ENCODE assay signal across 8 mouse cellular contexts in the genomic region with DNA sequence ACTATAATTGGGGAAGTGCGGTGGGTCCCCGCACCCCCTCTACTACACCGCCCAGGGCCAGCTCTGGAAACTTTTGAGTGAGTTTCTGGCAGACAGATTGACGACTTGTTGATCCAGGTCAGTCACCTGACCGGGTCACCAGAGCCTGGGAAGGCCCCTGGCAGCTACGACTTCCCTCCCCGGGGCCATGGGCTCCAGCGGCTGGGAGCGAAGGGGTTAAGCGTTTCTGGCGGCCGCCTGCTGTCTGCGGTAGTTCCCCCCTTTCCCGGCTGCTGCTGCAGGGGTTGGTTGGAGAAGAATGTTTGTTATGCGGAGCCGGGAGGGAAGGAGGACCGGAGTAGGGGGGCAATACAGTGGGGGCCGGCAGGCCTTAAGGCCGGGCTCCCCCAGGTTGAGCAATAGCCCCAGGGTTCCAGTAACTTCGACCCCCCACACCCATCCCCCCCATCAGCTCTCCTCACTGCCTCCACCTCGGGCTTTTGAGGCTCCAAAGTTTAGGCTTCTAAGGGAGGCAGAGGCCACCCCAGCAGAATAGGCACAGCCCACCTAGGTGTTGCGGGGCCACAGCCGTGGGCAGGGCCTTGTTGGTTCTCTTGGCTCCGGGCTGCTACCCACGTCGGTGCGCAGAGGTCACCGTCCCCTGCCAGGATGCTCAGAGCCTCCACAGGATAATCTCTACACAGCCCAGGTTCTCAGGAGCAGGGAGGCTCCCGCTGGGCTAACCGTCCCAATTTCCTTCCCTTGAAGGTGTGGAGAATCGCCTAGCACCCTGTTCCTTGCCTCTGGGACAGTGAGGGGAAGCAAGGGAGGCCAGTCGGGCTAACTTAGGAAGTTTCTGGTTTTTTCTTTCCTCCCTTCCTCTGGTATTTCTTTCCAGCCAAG. TPM values are rescaled to one million over a fixed set of nuclear protein-coding genes. Genes with fewer than 3 reads are reported as not detected.
DNase-seq lines count a peak whose midpoint lies in the region; ATAC-seq lines count a peak whose summit lies in the region.

No protein-coding gene starts in this region.

- peak; percentile 49 for ATAC-seq in forebrain, embryonic 14.5 days
- ATAC-seq in hindbrain, embryonic 16.5 days: no peak
- ATAC-seq in liver, embryonic 16.5 days (ENCODE audit: low read depth): peak; percentile 25; the same call in 1 of the 2 replicates
- peak; percentile 75 for ATAC-seq in stomach, embryonic 16.5 days (ENCODE audit: insufficient read depth, low FRiP score)

- peak; percentile 81 for DNase-seq in testis, postnatal 10 days (ENCODE audit: low spot score)
- no peak for DNase-seq in testis, postnatal 14 days (ENCODE audit: low spot score)
- DNase-seq in forebrain, embryonic 14.5 days (ENCODE audit: low spot score): peak; percentile 74
- DNase-seq in left cerebral cortex, postnatal 4 days: no peak
- DNase-seq in layer of hippocampus, postnatal 25 days (ENCODE audit: extremely low spot score in 1 of 2, low spot score in 1 of 2): no peak

- peaks cover 61% of the 10 kb centered on the region for H3K4me1 ChIP-seq in forebrain, embryonic 14.5 days (ENCODE audit: control insufficient read depth, insufficient read depth, low read length)
- H3K4me1 ChIP-seq in hindbrain, embryonic 16.5 days (ENCODE audit: control insufficient read depth, insufficient read depth, low read depth, low read length): peaks cover 38% of the 10 kb centered on the region
- peaks cover 20% of the 10 kb centered on the region for H3K4me1 ChIP-seq in liver, embryonic 16.5 days (ENCODE audit: control insufficient read depth, low read depth, low read length)
- peaks cover 56% of the 10 kb centered on the region for H3K4me1 ChIP-seq in stomach, embryonic 16.5 days (ENCODE audit: control insufficient read depth, insufficient read depth, low read length)

- H3K9ac ChIP-seq in forebrain, embryonic 14.5 days (ENCODE audit: low read length): peak overlapping the region; percentile 21
- H3K9ac ChIP-seq in hindbrain, embryonic 16.5 days (ENCODE audit: low read depth, low read length): peak overlapping the region; percentile 46
- H3K9ac ChIP-seq in liver, embryonic 16.5 days (ENCODE audit: low read depth, low read length): 0 out of 2 replicates have a peak overlapping the region, but pooled peaks have one; percentile 15
- peak overlapping the region; percentile 58 for H3K9ac ChIP-seq in stomach, embryonic 16.5 days (ENCODE audit: low read length)

- 0 out of 2 replicates have a peak overlapping the region, but pooled peaks have one; percentile 0 for H3K4me3 ChIP-seq in forebrain, embryonic 14.5 days (ENCODE audit: low read depth, low read length)
- H3K4me3 ChIP-seq in hindbrain, embryonic 16.5 days (ENCODE audit: low read length): no peak overlapping the region
- no peak overlapping the region for H3K4me3 ChIP-seq in liver, embryonic 16.5 days (ENCODE audit: low read depth, low read length)
- peak overlapping the region; percentile 7; the same call in 1 of the 2 replicates for H3K4me3 ChIP-seq in stomach, embryonic 16.5 days (replicated peaks; ENCODE audit: low read length)

- H3K9me3 ChIP-seq in forebrain, embryonic 14.5 days (replicated peaks; ENCODE audit: control insufficient read depth, low read length): no peaks in the 10 kb centered on the region
- H3K9me3 ChIP-seq in hindbrain, embryonic 16.5 days (ENCODE audit: control insufficient read depth, low read length): no peaks in the 10 kb centered on the region
- no peaks in the 10 kb centered on the region for H3K9me3 ChIP-seq in liver, embryonic 16.5 days (replicated peaks; ENCODE audit: control insufficient read depth, low read length)
- H3K9me3 ChIP-seq in stomach, embryonic 16.5 days (replicated peaks; ENCODE audit: control insufficient read depth, low read length): no peaks in the 10 kb centered on the region

- peak overlapping the region; percentile 89 for H3K27ac ChIP-seq in forebrain, embryonic 14.5 days (ENCODE audit: low read depth, low read length)
- peak overlapping the region; percentile 27; the same call in 1 of the 2 replicates for H3K27ac ChIP-seq in hindbrain, embryonic 16.5 days (ENCODE audit: low read depth, low read length)
- H3K27ac ChIP-seq in liver, embryonic 16.5 days (ENCODE audit: low read length): no peak overlapping the region
- peak overlapping the region; percentile 83 for H3K27ac ChIP-seq in stomach, embryonic 16.5 days (ENCODE audit: low read length)

- peak overlapping the region; percentile 42 for H3K4me2 ChIP-seq in forebrain, embryonic 14.5 days (ENCODE audit: low read length)
- peak overlapping the region; percentile 42 for H3K4me2 ChIP-seq in hindbrain, embryonic 16.5 days (ENCODE audit: low read length)
- H3K4me2 ChIP-seq in liver, embryonic 16.5 days (ENCODE audit: low read depth, low read length): peak overlapping the region; percentile 29
- H3K4me2 ChIP-seq in stomach, embryonic 16.5 days (ENCODE audit: low read depth, low read length): peak overlapping the region; percentile 46

- WGBS in forebrain, embryonic 14.5 days: 2% methylated on average over 32 of the region's 32 CpGs
- 3% methylated on average over 31 of the region's 32 CpGs for WGBS in hindbrain, embryonic 16.5 days
- 4% methylated on average over 32 of the region's 32 CpGs for WGBS in liver, embryonic 16.5 days (ENCODE audit: insufficient replicate concordance)
- 4% methylated on average over 32 of the region's 32 CpGs for WGBS in stomach, embryonic 16.5 days

- no peaks in the 10 kb centered on the region for H3K36me3 ChIP-seq in forebrain, embryonic 14.5 days (ENCODE audit: control insufficient read depth, insufficient read depth, low read length)
- H3K36me3 ChIP-seq in hindbrain, embryonic 16.5 days (ENCODE audit: control insufficient read depth, insufficient read depth, low read length): no peaks in the 10 kb centered on the region
- no peaks in the 10 kb centered on the region for H3K36me3 ChIP-seq in liver, embryonic 16.5 days (ENCODE audit: control insufficient read depth, insufficient read depth)
- no peaks in the 10 kb centered on the region for H3K36me3 ChIP-seq in stomach, embryonic 16.5 days (ENCODE audit: control insufficient read depth, insufficient read depth, low read length)

- intact Hi-C loops in left cerebral cortex, postnatal 4 days (cut with DNase I): loop anchor here (5.0 kb wide), 1 partner anchor 133 kb away; the partner anchor contains the start of gene Ier5l

- no peaks in the 10 kb centered on the region for H3K27me3 ChIP-seq in forebrain, embryonic 14.5 days (replicated peaks; ENCODE audit: control insufficient read depth, insufficient read depth, low read length)
- no peaks in the 10 kb centered on the region for H3K27me3 ChIP-seq in hindbrain, embryonic 16.5 days (replicated peaks; ENCODE audit: control insufficient read depth, insufficient read depth, low read length)
- H3K27me3 ChIP-seq in liver, embryonic 16.5 days (ENCODE audit: control insufficient read depth, insufficient read depth, low read depth, low read length): peaks cover 18% of the 10 kb centered on the region
- no peaks in the 10 kb centered on the region for H3K27me3 ChIP-seq in stomach, embryonic 16.5 days (ENCODE audit: control insufficient read depth, insufficient read depth, low read length)

RNA-seq across cellular contexts. Expression of gene Cstad, which starts 10.3 kb away (rescaled TPM):
- 0.64 and 1.2 TPM in 2 replicates for polyA plus RNA-seq in forebrain, embryonic 14.5 days (2014; fragmentation: Nextera tagmentation; extraction: Ambion mirVana)
- 0.19 and 0.99 TPM in 2 replicates for polyA plus RNA-seq in hindbrain, embryonic 16.5 days (2015; fragmentation: Nextera tagmentation; extraction: Ambion mirVana)
- polyA plus RNA-seq in liver, embryonic 16.5 days (2015; fragmentation: Nextera tagmentation; extraction: Ambion mirVana): 0.15 TPM in 1 of 2 replicates, not detected in the other
- polyA plus RNA-seq in stomach, embryonic 16.5 days (2015; fragmentation: Nextera tagmentation; extraction: Ambion mirVana): 0.34 and 1.1 TPM in 2 replicates
- 1 to 10 TPM; 3.0 to 3.7 TPM for total RNA-seq in left cerebral cortex, postnatal 4 days (2021)
- 10 to 100 TPM in 1 of 2 experiments, 1 to 10 TPM in 1; 3.0 to 10.3 TPM for total RNA-seq in layer of hippocampus, postnatal 25 days (2021)

Comparison
In these comparisons a context has a peak if more than half of its experiments do, and no peak if none do; other contexts are left out.
1. DNase-seq: peak in testis, postnatal 10 days (single experiment) and forebrain, embryonic 14.5 days (single experiment); none in testis, postnatal 14 days (single experiment), left cerebral cortex, postnatal 4 days (single experiment) and layer of hippocampus, postnatal 25 days (0 of 2).
2. H3K4me3 ChIP-seq: peak in forebrain, embryonic 14.5 days (single experiment) and stomach, embryonic 16.5 days (single experiment); none in hindbrain, embryonic 16.5 days (single experiment) and liver, embryonic 16.5 days (single experiment).
3. Peak in every context shown above with its lines, with median percentiles within 50 percentile points of each other: H3K4me2 ChIP-seq and H3K9ac ChIP-seq.